In the genomic region with DNA sequence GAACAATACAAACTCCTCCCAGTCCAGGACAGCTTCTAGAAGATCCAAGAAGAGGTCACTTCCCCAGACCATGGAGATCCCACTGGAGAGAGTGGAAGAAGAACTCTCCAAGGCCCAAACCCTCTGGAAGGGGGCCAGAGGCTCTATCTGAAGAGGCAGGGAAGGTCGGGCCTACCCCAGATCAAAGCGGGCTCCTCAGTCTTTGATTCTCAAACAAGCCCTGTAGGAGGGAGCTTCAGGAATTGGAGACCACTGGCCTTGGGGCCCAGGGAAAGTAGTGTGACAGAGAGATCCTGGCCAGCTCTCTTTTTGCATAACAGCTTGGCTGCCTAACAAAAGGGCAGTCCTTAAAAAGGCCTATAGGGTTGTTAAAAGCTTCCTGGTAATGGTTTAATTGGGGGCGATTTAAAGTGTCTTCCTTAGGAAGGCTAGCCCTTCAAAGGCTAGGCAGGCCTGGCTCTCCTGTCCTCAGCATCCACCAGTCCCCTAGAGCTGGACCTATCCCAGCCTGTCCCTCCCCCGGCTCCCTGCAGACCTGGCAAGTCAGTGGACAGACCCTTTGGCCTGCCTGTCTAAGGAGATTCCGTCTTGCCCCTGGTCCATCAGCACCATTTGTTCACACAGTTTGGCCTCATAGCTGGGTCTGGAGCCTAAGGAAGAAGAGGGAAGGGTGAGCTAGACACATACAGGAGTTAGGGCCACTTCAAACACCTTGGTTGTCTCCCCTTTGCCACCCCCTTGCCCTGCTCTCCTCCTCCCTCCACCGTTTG, we compare ENCODE assay signal across 12 mouse cellular contexts. TPM values are rescaled to one million over a fixed set of nuclear protein-coding genes. Genes with fewer than 3 reads are reported as not detected.
DNase-seq lines count a peak whose midpoint lies in the region; ATAC-seq and TF ChIP-seq lines count a peak whose summit lies in the region.
"Had no signal": no experiment of that assay in that cellular context is flagged by ENCODE, and none has a peak within 500 bp of the region (broad histone marks: within the 10 kb centered on the region; RNA-seq: fewer than 3 reads in every experiment).

No protein-coding gene starts in this region.

- peaks cover 90% of the 10 kb centered on the region for H3K4me1 ChIP-seq in liver, embryonic 11.5 days (replicated peaks; ENCODE audit: control insufficient read depth, insufficient read depth, low read length)
- H3K4me1 ChIP-seq in lung, adult 2 months (ENCODE audit: control insufficient read depth, insufficient read depth, low read length) = peaks cover 16% of the 10 kb centered on the region

- H3K4me3 ChIP-seq in liver, embryonic 11.5 days (ENCODE audit: low read depth, low read length) = no peak overlapping the region
- no peak overlapping the region for H3K4me3 ChIP-seq in lung, adult 2 months (replicated peaks; ENCODE audit: extremely low read depth, low read depth, low read length)
- H3K4me3 ChIP-seq: heart, embryonic 15.5 days; left cerebral cortex, adult 2 months had no signal

- peak; percentile 55 to 72 for DNase-seq in adrenal gland, adult (ENCODE audit: inconsistent age in 2 of 2, low spot score in 1 of 2)
- no peak for DNase-seq in adrenal gland, postnatal 4 days (ENCODE audit: low spot score in 2 of 2)
- peak; percentile 10 to 11 for DNase-seq in kidney, postnatal 4 days
- DNase-seq in kidney, adult 11 months = no peak
- peak; percentile 50 for DNase-seq in adipocyte (ENCODE audit: low spot score)
- peak; percentile 28 for DNase-seq in liver, embryonic 11.5 days (ENCODE audit: low spot score)
- DNase-seq in frontal cortex, postnatal 25 days (ENCODE audit: low spot score in 2 of 2) = no peak
- no peak for DNase-seq in lung, adult 2 months
- DNase-seq: lung, postnatal 10 days; right cerebral cortex, postnatal 14 days had no signal

- peak overlapping the region; percentile 92 for H3K27ac ChIP-seq in liver, embryonic 11.5 days (ENCODE audit: low read depth, low read length)
- H3K27ac ChIP-seq: heart, embryonic 15.5 days; left cerebral cortex, adult 2 months had no signal

- no peaks in the 10 kb centered on the region for H3K36me3 ChIP-seq in liver, embryonic 11.5 days (ENCODE audit: control insufficient read depth, insufficient read depth, low read length)
- H3K36me3 ChIP-seq: heart, embryonic 15.5 days had no signal

- no peaks in the 10 kb centered on the region for H3K27me3 ChIP-seq in liver, embryonic 11.5 days (replicated peaks; ENCODE audit: control insufficient read depth, insufficient read depth, low read length)
- H3K27me3 ChIP-seq: heart, embryonic 15.5 days had no signal

- no peak for TF ChIP-seq CTCF in lung, adult 2 months (IDR thresholded peaks at IDR 0.05; ENCODE audit: insufficient read depth, low read length)

- 45% methylated on average over 6 of the region's 6 CpGs for WGBS in liver, embryonic 11.5 days
- 73% methylated on average over 6 of the region's 6 CpGs for WGBS in lung, adult 2 months

- peak overlapping the region; percentile 35 for H3K9ac ChIP-seq in liver, embryonic 11.5 days (ENCODE audit: low read depth, low read length)
- H3K9ac ChIP-seq: heart, embryonic 15.5 days had no signal

- ATAC-seq in liver, embryonic 11.5 days (replicated peaks; ENCODE audit: low FRiP score) = no peak

- H3K9me3 ChIP-seq in liver, embryonic 11.5 days (ENCODE audit: control insufficient read depth, low read length) = no peaks in the 10 kb centered on the region
- H3K9me3 ChIP-seq: heart, embryonic 15.5 days had no signal

- no peak for TF ChIP-seq POLR2A in lung, adult 2 months (IDR thresholded peaks at IDR 0.05; ENCODE audit: borderline replicate concordance, extremely low read depth, low read depth, low read length)

- 0 out of 2 replicates have a peak overlapping the region, but pooled peaks have one; percentile 2 for H3K4me2 ChIP-seq in liver, embryonic 11.5 days
- H3K4me2 ChIP-seq: heart, embryonic 15.5 days had no signal

RNA-seq across cellular contexts. Expression of gene Zfp36l2, which starts 35.4 kb away (rescaled TPM):
- total RNA-seq in adrenal gland, postnatal 4 days (2021) = 10 to 100 TPM; 65.6 to 71.3 TPM
- polyA plus RNA-seq in liver, embryonic 11.5 days (2014; fragmentation: Nextera tagmentation; extraction: Ambion mirVana) = 24.7 and 26.7 TPM in 2 replicates
- 101 and 187 TPM in 2 replicates for polyA plus RNA-seq in lung, adult 2 months (2012; rRNA removed)

Comparison
In these comparisons a context has a peak if more than half of its experiments do, and no peak if none do; other contexts are left out.
1. DNase-seq: peak in adrenal gland, adult (2 of 2), kidney, postnatal 4 days (2 of 2), adipocyte (single experiment) and liver, embryonic 11.5 days (single experiment); none in adrenal gland, postnatal 4 days (0 of 2), kidney, adult 11 months (single experiment), frontal cortex, postnatal 25 days (0 of 2) and lung, adult 2 months (single experiment).